Mouse (Mus musculus) left cerebral cortex, adult 11 months (tissue): Measurements from ENCODE around the gene Vrk3.
"Not testable (repeated sequence)": the region's sequence is repeated elsewhere in the genome, so short reads cannot be mapped to it uniquely, and the experiment has no call there.

Experiments
- DNase-seq: peaks from one replicate; pipeline ENCODE4 v3.0.0; 2022; ENCODE audit warnings: low spot score

Vrk3 gene

DNA sequence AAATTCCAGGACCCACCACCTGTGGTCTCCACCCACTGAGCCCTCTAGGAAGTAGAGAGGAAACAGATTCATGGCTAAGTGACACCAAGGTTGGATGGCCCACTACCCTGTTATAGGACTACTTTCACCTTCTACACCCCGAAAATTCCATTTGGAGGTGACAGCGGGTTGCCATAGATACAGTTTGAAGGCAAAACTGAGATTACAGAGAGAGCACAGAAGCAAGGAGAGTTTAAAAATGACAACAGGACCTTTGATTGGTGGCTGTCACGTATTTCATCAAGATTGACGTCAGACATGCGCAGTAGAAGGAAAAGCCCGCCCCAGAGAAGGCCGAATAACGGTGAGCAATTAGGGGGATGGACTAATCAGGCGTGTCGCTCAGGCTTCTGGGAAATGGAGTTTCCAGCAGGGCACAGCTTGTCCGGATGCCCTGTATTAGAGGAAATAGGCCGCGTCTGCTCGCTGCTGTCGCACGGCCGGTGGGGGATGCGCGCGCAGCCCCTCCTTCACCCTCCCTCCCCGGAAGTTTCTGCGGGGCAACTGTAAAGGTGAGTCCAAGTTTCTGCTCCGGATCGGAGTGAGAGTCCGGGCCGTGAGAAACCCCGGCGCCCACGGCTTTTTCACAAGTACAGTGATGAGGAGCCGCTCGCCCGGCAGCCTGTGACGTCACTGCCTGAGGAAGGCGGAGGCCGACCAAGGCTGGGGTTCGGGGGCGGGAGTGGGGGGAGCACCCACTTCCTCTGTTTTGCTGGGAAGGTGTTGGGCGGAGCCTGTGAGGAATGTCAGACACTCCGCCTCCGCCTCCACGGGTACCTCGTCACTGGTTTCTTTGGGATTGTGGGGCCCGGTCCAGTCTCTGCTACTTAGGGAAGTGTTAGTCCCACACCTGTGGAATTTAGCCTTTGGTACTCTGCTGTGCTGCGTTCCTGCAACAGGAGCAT is at the start of gene Vrk3:
Gene Vrk3 (plus strand): TSS at position 313 of the 944 bp plus-strand sequence.
- peak; percentile 93 for DNase-seq

DNA sequence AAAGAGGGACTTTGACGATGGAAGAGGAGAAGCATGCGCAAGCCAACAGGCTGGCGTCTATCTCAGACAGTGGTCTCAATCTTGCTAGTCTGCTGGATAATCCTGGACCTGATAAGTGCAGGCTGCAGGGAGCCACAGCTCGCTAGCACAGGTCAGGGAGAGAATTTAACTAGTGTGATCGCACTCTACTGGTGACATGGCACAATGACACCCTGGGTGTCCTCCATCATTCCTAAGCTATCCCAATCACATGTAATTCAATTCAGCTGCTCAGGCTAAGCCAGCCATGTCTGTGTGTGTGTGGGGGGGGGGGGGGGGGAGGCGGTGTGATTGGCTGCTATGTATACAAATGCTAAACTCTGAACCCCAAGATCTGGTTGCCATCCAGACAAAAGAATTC is 46.3 kb upstream of the Vrk3 start:
- DNase-seq = peak; percentile 23

DNA sequence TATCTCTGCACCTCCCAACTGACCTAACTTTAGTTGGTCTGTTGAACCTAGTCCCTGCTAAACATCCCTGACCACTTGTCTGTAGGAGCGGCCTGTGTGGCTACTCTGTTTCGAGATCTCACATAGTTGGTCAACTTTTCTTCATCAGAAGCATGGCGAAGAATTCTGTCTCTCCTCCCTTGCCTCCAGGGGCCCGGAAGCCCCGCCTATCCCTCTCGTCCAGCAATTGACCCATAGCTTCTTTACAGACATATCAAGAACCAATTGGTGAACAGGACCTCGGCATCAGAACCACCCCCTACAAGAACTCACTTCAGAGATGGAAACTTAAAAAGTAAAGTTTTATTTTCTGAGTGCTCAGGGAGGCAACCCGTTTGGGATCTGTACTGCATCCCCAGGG is 45.2 kb upstream of the Vrk3 start:
- DNase-seq = no peak

DNA sequence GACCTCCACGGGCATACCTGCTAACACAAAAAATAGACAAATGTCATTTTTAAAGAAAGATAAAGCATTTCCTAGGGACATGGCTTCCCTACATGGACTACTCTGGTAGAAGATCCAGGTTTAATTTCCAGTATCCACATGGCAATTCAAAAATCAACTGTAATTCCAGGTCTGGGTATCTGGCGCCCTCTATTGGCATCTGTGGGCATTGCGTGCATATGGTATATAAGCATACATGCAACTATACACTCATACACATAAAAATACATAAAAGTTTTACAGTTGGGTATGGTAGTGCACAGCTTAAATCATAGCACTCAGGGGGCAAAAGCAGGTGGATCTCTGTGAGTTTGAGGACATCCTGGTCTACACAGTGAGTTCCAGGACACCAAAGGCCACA is 43.9 kb upstream of the Vrk3 start:
- no peak for DNase-seq

DNA sequence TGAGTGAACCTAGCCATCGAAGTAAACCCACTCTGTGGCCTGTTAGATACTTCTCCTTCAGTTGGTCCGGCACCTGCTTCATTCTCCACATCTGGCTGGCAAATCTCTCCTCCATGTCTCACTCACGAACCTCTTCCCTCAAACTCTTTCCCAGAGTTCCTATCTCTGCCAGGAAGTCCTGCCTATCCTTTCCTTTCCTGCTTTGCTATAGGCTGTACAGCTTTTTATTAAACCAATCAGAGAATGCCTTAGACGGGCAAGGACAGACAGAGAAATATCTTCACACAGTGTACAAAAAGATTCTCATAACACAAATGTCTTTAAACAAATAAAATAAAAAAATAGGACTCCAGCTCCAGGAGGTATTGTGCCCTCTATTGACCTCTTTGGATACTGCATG is 43.1 kb upstream of the Vrk3 start:
- no peak for DNase-seq

DNA sequence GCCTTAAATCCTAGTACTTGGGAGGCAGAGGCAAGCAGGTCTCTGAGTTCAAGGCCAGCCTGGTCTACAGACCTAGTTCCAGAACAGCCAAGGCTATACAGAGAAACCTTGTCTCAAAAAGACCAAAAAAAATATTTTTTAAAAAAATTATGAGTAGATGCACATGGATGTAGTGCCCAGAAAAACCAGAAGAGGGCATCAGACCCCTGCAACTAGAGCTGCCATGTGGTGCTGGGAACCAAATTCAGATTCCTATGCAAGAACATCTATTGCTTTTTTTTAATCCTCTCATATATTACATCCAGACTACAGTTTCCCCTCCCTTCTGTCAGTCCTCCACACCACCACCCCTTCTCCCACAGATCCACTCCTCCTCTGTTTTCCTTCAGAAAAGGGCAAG is 41.9 kb upstream of the Vrk3 start:
- no peak for DNase-seq

DNA sequence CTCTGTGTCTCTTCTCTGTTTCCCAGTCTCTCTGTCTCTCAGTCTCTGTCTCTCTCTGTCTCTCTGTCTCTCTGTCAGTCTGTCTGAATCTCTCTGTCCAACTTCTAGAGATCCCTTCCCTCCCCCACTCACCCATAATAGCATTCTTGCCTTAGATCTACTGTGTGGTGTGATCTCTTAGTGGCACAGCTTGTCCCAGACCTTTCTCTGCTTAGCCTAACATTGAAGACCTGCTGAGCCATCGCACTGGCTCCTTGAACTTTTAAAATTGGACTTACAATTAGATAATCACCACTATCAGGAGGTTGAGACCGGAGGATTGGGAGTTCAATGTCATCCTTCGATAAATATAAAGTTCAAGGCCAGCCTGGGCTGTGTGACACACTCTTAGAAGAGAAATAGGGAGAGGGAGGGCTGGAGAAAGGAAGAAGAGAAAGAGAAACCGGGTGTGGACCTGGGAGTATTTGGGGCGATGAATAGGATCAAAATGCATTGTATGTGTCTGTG is 41.0 kb upstream of the Vrk3 start:
- DNase-seq = no peak

DNA sequence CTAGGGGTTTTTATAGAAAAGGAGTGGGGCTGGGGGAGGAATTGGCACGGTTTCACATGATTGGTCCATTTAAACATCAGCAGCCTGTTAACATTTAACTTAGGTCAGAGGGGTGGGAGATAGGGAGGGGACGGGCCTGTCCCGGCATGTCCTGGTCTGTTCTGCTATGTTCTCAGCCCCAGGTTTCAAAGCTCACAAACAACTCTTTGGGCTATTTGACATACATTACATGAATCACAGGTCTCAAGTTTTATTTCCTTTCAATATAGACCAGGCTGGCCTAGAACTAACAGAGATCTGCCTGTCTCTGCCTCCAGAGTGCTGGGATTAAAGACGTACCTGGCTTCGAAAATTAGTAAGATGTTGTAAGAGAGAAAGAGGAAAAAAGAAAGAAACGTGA is 40.1 kb upstream of the Vrk3 start:
- not testable (repeated sequence) for DNase-seq

DNA sequence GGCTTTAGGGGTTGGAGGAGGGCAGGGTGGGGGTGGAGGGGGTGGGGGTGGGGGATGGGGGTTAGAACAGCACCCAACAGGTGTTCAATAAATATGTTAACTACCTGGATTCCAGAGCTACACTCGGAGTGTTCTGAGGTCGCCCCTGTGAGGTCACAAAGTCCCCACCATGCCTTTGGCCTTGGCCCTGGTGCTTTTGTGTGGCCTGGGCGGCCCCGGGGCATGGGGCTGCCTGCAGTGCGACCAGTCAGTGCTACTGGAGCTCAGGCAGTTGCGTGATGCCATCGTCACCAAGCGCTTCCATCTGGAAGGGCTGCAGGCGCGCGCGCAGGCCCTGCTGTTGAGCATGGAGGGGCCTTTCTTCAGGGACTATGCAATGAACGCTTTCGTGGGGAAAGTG is 39.6 kb upstream of the Vrk3 start, which contains the start of gene Izumo2:
Gene Izumo2 (plus strand): TSS at position 169 of the 400 bp plus-strand sequence.
- no peak for DNase-seq

DNA sequence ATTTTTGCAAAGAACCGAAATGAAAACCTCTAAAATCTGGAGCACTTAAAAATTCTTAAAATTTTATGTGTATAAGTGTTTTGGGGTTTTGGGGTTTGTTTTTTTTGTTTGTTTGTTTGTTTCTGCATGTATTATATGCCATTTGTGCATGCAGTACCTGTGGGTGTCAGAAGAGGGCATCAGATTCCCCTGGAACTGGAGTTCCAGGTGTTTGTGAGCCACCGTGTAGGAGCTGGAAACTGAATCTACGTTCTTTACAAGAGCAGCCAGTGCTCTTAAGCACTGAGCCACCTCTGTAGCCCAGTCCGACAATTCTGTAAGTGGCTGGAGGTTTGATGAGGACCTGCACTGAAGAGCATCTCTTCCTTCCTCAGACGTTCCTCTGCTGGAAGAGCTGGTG is 38.3 kb upstream of the Vrk3 start:
- no peak for DNase-seq

DNA sequence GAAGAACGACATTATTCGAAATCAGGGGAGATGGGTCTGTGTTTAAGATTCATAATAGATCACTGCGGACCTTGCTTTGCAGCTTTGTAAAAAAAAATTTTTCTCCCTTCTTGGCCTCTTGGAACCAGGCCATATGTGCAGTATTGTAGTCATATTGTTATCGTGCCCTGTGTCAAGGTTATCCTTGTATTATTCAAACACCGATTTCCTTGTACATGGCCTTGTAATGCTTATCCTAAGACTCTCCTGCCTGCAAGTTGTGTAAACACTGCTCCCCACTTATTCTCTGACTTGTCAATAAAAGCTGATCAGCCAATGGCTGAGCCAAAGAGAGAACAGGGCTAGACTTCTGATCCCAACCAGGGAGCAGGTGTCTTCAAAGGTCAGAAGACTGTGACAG is 26.2 kb upstream of the Vrk3 start:
- no peak for DNase-seq

DNA sequence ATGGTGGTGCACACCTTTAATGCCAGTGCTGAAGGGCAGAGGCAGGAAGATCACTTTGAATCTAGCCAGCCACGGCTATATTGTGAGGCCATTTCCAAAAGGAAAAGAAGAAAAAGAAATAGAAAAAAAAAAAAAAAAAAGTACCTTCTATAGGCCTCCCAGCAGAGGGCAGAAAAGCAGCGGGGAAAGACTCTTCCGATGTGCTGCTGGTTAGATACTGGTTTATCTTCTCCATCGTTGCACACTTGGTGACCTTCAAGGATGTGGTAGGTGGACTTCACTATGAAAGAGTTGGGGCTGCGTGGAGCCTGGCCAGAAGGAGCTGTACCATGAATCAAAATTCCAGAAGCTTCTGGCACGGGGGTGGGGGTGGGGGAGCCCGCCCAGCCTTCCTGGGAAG is 23.9 kb upstream of the Vrk3 start:
- DNase-seq = no peak

DNA sequence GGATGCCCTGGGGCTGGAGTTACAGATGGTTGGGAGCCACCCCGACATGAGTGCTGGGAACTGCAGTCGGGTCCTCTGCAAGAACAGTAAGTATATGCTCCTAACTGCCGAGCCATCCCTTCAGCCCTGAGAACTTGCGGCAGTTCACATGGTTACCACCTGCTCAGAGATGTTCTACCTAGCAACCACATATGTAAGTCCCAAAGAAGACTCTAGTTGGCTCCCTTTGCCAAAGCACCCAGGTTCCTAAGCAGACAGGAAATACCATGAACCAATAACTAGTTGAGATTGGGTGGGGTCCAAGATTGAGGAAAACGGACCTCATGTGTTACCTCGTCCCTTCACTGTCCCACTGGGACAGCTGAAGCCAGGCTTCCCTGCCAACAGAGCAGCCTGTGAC is 21.9 kb upstream of the Vrk3 start:
- DNase-seq = no peak

DNA sequence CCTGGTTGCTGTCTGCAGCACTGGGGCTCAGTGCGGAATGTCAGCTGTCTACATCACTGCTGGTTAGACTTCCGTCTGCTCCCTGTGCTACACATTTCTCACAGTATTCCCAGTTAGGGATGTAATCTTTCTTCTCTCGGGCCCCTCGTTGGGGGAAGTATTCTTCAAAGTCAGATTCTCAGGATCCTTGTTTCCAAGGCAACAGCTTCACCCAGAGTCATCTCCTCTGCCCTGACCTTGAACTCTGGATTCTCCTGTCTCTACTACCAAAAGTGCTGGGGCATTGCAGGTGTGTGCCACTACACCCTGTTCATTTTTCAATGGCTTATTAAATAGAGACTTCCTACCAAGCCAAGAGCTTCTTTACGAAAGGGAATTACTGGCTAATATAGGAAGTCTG is 21.1 kb upstream of the Vrk3 start:
- DNase-seq = no peak

DNA sequence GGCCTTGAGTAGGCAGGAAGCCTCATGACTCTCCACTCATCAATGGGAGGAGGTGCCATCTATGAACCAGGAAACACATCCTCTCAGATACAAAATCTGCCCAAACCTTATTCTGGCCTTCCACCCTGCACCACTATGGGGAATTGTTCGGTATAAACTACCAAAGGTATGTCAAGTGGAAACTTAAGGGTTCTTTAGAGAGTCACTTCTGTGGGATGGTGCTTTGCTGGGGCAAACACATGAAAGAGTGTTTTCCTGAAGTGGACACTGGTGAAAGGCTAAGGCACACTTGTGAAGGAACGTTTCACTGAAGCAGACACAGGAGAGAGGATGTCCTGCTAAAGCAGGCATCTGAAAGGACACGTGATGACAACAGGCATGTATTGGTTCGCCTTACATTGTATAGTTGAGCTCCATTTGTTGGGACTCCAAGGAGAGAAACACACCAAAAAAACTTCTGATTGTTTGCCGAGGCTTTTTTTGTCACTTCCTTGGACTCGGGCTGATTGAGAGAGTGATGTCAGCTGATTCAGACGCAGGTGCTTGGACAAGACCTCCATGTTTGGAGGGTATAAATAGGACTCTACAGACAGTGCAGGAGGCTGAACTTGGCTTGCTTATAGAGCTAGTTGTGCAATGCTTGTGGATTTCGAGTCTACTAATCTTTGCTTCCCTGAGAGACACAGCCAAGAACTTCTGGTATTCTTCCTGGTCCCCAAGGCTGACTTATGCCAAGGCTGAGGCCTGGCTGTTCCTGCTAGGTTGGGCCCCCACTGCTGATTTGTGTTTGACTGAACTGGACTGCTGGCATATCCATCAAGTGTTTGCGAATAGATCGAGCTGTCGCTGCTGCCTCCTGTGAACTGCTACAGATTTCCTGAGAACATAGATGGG is 19.9 kb upstream of the Vrk3 start:
- no peak for DNase-seq

DNA sequence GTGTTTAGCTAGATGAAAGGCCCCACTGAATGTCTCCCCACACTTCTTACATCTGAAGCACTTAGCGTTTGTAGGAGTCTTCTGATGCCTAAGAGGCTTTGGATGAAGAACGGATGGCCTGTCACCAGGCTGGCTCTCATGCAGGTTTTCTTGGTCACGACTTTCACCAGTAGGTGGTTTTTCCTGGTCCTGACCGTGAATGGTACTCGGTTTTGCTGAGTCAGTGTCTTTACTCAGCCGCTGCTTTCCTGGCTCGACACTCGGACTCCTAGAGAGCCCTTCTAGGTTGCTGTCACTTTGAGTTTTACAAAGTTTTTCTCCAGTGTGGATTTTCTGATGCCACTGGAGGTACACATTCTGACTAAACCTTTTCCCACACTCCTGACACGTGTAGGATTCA is 14.5 kb upstream of the Vrk3 start:
- no peak for DNase-seq

DNA sequence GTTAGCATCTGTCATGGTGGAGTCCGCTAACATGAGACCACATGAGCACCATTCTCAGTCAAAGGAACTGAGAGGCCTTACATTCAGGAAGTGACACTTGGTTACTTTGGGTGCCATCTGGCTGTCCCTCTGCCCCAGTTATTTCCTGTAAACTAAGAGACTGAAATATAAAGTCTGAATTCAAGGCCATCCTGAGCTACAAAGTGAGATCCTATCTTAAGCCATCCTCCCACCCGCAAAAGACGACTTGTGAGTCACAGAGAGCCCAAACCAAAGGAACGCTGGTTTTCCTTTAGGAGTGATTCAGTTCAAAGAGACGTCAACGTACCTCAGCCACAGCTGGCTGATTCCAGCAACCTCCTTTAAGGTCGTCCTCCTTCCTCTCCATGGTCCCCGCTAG is 6.9 kb upstream of the Vrk3 start:
- no peak for DNase-seq

DNA sequence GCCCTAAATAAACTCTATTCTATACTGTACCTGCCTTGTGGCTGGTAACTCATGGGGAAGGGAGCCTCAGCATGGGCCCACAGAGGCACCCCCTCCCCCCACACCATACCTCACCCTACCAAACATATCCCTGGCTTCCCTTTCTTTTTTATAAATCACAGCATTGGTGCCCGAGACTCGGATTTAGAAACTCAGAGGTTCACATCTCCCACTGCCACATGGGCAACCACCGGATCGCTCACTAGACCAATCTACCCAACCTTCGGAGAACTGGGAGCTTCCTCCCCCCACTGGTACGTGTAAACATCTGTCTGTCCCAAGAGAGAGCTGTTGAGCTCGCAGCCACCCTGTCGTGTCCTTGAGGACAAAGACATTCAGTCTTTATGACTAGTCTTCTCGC is 3.9 kb upstream of the Vrk3 start:
- no peak for DNase-seq

DNA sequence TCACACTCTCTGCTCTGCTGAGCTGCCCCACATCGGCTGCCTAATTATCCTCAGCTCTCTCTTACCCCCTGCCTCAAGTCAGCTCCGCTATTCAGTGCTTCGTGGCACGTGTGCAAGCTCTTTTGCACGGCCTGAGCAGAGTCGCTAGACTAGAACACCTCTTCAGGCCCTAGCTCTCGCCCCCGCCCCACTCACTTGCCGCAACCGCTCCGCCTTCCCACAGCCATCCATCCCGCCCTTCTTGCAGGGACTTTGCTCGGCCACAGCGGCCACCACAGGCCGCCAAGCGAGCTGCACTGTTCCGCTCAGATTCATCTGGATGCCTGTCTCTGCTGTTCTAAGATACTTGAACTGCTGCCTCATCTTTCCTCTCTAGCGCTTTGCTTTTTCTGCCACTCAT is 3.1 kb upstream of the Vrk3 start:
- DNase-seq = peak; percentile 69

DNA sequence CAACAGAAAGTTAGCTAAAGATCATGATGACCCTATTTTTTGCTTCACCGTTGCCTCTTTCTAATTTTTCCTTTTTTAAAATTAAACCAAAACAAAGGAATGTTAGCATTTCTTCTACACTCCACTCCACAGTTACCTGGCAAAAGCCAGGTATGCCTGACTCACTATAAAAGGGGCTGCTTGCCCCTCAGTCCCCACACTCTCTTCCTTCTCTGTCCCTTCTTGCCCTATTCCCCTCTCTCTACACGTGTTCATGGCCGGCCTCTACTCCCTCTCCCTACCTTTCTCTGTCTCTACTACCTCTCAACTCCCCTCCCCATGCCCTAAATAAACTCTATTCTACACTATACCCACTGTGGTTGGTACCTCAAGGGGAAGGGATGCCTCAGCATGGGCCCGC is 1.1 kb upstream of the Vrk3 start:
- no peak for DNase-seq

DNA sequence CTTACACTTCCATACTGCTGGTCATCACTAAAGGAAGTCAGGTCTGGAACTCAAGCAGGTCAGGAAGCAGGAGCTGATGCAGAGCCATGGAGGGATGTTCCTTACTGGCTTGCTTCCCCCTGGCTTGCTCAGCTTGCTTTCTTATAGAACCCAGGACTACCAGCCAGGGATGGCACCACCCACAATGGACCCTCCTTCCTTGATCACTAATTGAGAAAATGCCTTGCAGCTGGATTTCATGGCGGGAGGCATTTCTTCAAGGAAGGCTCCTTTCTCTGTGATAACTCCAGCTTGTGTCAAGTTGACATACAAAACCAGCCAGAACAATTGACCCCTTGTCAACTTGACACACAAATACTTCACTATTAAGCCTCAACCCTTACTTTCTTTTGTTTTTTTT is 2.7 kb downstream of the Vrk3 start, which contains the start of gene Zfp473:
Gene Zfp473 (minus strand): TSS at position 101 of the 400 bp plus-strand sequence.
- not testable (repeated sequence) for DNase-seq

DNA sequence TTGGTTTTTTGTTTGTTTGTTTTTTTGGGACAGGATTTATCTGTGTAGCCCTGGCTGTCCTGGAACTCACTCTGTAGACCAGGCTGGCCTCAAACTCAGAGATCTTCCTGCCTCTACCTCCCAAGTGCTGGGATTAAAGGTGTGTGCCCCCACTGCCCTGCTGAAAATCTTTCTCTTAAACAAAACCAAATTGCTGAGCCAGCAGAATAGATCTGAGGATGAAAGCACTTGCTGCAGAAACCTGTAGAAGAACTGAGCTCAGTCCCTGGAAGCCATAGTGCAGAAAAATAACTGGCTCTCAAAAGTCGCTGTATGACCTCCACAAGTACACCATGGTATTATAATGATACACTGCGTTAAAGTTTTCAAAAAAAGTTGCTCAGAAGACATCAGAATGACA is 9.0 kb downstream of the Vrk3 start:
- DNase-seq = no peak

DNA sequence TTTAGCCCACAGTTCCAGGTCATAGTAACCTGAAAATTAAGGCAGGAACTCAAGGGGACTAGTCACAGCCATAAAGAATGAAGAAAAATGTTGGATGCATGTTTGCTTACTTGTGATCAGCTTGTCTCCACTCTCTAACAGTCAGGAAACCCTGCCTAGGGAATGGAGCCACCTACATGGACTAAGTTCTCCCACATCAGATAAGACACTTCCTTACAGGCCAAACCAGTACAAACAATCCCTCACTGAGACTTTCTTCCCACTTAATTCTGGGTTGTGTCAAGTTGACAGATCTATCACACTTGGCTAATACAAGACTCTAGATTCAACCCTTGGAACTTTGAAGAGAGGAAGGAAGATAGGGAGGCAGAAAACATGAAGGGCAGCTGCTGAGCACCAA is 12.2 kb downstream of the Vrk3 start:
- no peak for DNase-seq
